Comparison of ENCODE assay signal across 8 mouse cellular contexts in the genomic region with DNA sequence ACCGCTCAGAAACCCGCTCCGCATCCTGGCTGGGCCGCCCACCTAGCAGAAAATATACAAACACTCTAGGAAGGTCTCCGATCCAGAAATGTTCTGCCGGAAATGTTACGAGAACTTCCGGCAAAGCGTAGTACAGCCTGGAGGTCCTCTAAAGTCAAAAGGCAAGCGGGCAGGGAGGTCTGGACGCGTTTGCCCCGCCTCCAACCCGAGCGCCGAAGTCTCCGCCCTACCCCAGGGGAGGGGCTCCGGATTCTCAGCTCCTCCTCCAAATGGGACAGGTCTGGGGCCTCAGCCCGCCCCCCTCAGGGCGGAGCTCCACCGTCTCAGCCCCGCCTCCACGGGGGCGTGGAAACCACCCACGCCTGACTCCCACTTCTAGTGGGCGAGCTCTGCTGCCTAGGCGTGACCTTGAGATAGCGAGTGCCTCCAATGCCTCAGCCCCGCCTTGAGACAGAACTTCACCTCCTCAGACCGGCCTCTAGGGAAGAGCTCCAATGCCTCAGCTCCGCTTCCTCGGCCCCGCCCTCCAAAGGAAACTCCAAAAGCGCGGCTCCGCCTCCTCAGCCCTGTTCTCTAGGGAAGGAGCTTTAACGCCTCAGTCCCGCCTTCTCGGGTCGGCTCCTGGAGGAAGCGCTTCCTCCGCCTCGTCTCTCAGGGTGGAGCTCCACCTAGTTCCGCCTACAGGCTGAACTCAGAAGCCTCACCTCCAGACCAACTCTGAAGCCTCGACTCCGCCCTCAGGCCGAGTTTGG. TPM values are rescaled to one million over a fixed set of nuclear protein-coding genes. Genes with fewer than 3 reads are reported as not detected.
DNase-seq lines count a peak whose midpoint lies in the region; ATAC-seq and TF ChIP-seq lines count a peak whose summit lies in the region.

Gene Mtrf1l (minus strand): TSS at position 171 of the 752 bp plus-strand sequence.

- under 1% methylated on average over 47 of the region's 47 CpGs for WGBS in forebrain, embryonic 15.5 days
- WGBS in lung, adult 2 months = under 1% methylated on average over 47 of the region's 47 CpGs

- peaks cover 0 to 5% of the 10 kb centered on the region in 2 experiments; a peak in 2 of 4 replicates for H3K4me1 ChIP-seq in ES-E14 (ENCODE audit: control insufficient read depth in 2 of 2, insufficient read depth in 2 of 2, low read length in 2 of 2, poor library complexity in 1 of 2)
- H3K4me1 ChIP-seq in forebrain, embryonic 15.5 days = peaks cover 21% of the 10 kb centered on the region
- H3K4me1 ChIP-seq in lung, adult 2 months (ENCODE audit: control insufficient read depth, insufficient read depth, low read length) = peaks cover 11% of the 10 kb centered on the region

- intact Hi-C loops in heart, postnatal 25 days (cut with DNase I) = loop anchor here (1.0 kb wide), 1 partner anchor 20 kb away; no protein-coding TSS in a partner anchor

- peak; percentile 57; the same call in 1 of the 2 replicates for TF ChIP-seq POLR2A in lung, adult 2 months (IDR thresholded peaks at IDR 0.05; ENCODE audit: borderline replicate concordance, extremely low read depth, low read depth, low read length)

- peak; percentile 96 for ATAC-seq in forebrain, embryonic 15.5 days (replicated peaks)
- peak; percentile 85 for ATAC-seq in neutrophil, adult 5-6 weeks (ENCODE audit: extremely low read depth, insufficient number of reproducible peaks, low FRiP score, poor library complexity, severe bottlenecking)

- TF ChIP-seq CTCF in lung, adult 2 months (IDR thresholded peaks at IDR 0.05; ENCODE audit: insufficient read depth, low read length) = no peak

- peak within 1 kb of the TSS; percentile 86 for H3K9ac ChIP-seq in ES-E14 (ENCODE audit: insufficient read depth, low read depth, low read length, poor library complexity, severe bottlenecking)
- peak within 1 kb of the TSS; percentile 84 for H3K9ac ChIP-seq in forebrain, embryonic 15.5 days (replicated peaks)

- H3K4me2 ChIP-seq in forebrain, embryonic 15.5 days (replicated peaks) = peak within 1 kb of the TSS; percentile 53

- H3K9me3 ChIP-seq in ES-E14 (ENCODE audit: control insufficient read depth, insufficient read depth, low read depth, low read length) = no peaks in the 10 kb centered on the region
- no peaks in the 10 kb centered on the region for H3K9me3 ChIP-seq in forebrain, embryonic 15.5 days

- in situ Hi-C loops in ES-E14 (cut with MboI; ENCODE audit: low sequenced_read_pairs in 2 of 2, unreplicated experiment in 2 of 2) = no loop called here

- peak within 1 kb of the TSS; percentile 65 for H3K27ac ChIP-seq in ES-E14 (ENCODE audit: insufficient read depth, low read depth, low read length, poor library complexity, severe bottlenecking)
- peak within 1 kb of the TSS; percentile 84 for H3K27ac ChIP-seq in forebrain, embryonic 15.5 days (replicated peaks)

- H3K36me3 ChIP-seq in ES-E14 (ENCODE audit: control insufficient read depth, insufficient read depth, low read length, poor library complexity, severe bottlenecking) = peaks cover 12% of the 10 kb centered on the region; the same call in 1 of the 2 replicates
- H3K36me3 ChIP-seq in forebrain, embryonic 15.5 days = peaks cover 13% of the 10 kb centered on the region

- H3K4me3 ChIP-seq in ES-E14 (ENCODE audit: insufficient read depth in 1 of 2, low read depth in 1 of 2, low read length in 2 of 2, poor library complexity in 1 of 2, severe bottlenecking in 1 of 2) = peak within 1 kb of the TSS; percentile 74 to 82
- peak within 1 kb of the TSS; percentile 89 for H3K4me3 ChIP-seq in forebrain, embryonic 15.5 days
- peak within 1 kb of the TSS; percentile 95 for H3K4me3 ChIP-seq in lung, adult 2 months (replicated peaks; ENCODE audit: extremely low read depth, low read depth, low read length)

- H3K27me3 ChIP-seq in forebrain, embryonic 15.5 days = no peaks in the 10 kb centered on the region

- peak; percentile 97 for DNase-seq in ES-E14 (ENCODE audit: low read depth, low spot score)
- DNase-seq in cerebellum, adult 11-12 months = peak; percentile 97
- DNase-seq in heart, postnatal 25 days (ENCODE audit: low spot score) = peak; percentile 95
- peak; percentile 94 to 95 for DNase-seq in layer of hippocampus, adult 18-20 months (ENCODE audit: low spot score in 2 of 2)
- peak; percentile 98 for DNase-seq in lung, adult 2 months
- DNase-seq in thymus, adult 18-20 months = peak; percentile 97 to 98

TF ChIP-seq in ES-E14, 5 proteins besides CTCF, POLR2A, EP300 and RAD21:
- TF ChIP-seq HCFC1 (IDR thresholded peaks at IDR 0.05; ENCODE audit: borderline replicate concordance, insufficient read depth, low read length) (0 out of 2 replicates have a peak, but pooled peaks have one; percentile 5), ZC3H11A (IDR thresholded peaks at IDR 0.05; ENCODE audit: borderline replicate concordance, low read depth, low read length) (no peak)

RNA-seq across cellular contexts. Expression of gene Mtrf1l, which starts in this region (rescaled TPM):
- 6.8 and 7.0 TPM in 2 replicates for total RNA-seq in ES-E14 (2012; rRNA removed)
- polyA plus RNA-seq in forebrain, embryonic 15.5 days (2015; fragmentation: Nextera tagmentation; extraction: Ambion mirVana) = 11.4 and 12.7 TPM in 2 replicates
- 10 to 100 TPM in 1 of 2 experiments, 1 to 10 TPM in 1; 9.1 to 10.4 TPM for total RNA-seq in heart, postnatal 25 days (2021)
- 10 to 100 TPM; 11.4 to 11.5 TPM for total RNA-seq in layer of hippocampus, adult 18-20 months (2021)
- polyA plus RNA-seq in lung, adult 2 months (2012; rRNA removed) = 2.4 TPM in 2 replicates
- 27.7 and 31.0 TPM in 2 replicates for total RNA-seq in neutrophil, adult 5-6 weeks (2017)

Comparison
In these comparisons a context has a peak if more than half of its experiments do, and no peak if none do; other contexts are left out.
1. Peak in every context shown above with its lines: DNase-seq, ATAC-seq, H3K4me3 ChIP-seq and H3K27ac ChIP-seq.